Mouse (Mus musculus) erythroblast, embryonic 14.5 days (primary cell): ENCODE data around the gene Apbb2.

Source experiments
- GATA1 ChIP-seq: IDR thresholded peaks from 2 replicates; pipeline ENCODE4 v1.6.1; 2012; ENCODE audit warnings: low read length, inconsistent platforms, mixed read lengths
- TAL1 ChIP-seq: IDR thresholded peaks from 3 replicates; pipeline ENCODE4 v1.6.1; 2012; ENCODE audit warnings: low read length, inconsistent platforms, mixed read lengths

- no peak for TF ChIP-seq GATA1
- no peak for TF ChIP-seq TAL1
These were observed 274.4 kb downstream of the Apbb2 start for GRCm38 (mm10) chr5:66344182-66344581.
